Mouse (Mus musculus): ENCODE results near the gene Slc44a5.

GRCm38 (mm10) chr3:153932461-153932860 is 40.8 kb upstream of the Slc44a5 start:
- TF ChIP-seq POLR2A (IDR thresholded peaks at IDR 0.05; ENCODE audit: low read depth, low read length), result no peak
- no peak for TF ChIP-seq CTCF (IDR thresholded peaks at IDR 0.05; ENCODE audit: extremely low read depth, insufficient read length, insufficient replicate concordance, low read depth, low read length)

Measured in small intestine, adult 2 months (tissue).